Mouse (Mus musculus): Measurements from ENCODE around the gene Kmt5c.

Kmt5c gene

DNA sequence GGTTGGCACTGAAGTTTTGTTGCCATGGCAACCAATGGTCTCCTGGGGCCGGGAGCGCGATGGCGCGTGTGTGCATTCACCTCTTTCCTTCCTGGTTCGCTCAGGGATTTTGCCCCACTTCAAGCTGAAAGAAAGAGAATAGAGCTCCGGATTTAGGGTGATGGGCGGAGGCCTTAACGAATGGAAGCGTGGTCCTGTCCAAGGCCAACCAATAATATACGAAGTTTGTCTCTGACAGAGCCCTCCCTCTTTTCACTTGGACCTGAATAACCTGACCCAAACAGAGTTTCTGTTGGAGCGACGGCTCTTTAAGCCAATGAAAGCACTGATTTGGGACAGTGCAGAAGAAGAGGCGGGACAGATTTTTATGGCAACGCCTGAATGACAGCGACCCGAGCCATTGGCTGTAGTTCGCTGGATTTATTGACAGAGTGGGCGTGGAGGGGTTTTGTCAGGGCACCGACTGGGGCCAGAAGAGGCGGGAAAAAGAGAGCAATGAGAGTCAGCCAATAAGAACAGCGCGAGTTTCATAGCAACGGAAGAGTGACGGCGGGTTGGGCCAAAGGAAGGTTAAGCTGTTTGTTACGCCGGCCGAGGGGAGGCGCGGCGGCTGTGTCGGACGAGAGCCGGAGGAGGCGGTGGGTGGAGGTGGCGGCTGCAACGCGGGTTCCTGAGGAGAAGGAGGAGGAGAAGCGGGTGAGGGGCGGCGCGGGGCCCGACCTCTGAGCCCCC lies at the start of gene Kmt5c:
Gene Kmt5c (plus strand): TSS at position 572 of the 732 bp plus-strand sequence.
- peak; percentile 94 for DNase-seq (ENCODE audit: low read depth in 2 of 2, low spot score in 2 of 2)

GRCm38 (mm10) chr7:4690387-4690786 lies 49.5 kb upstream of the Kmt5c start, which contains the start of gene Brsk1:
Gene Brsk1 (plus strand): TSS chr7:4690604.
- DNase-seq (ENCODE audit: low read depth in 2 of 2, low spot score in 2 of 2): no peak

- DNase-seq (ENCODE audit: low read depth in 2 of 2, low spot score in 2 of 2): no peak
Observed at GRCm38 (mm10) chr7:4690951-4691653, 48.8 kb upstream of the Kmt5c start.

- DNase-seq (ENCODE audit: low read depth in 2 of 2, low spot score in 2 of 2): no peak
Observed at GRCm38 (mm10) chr7:4693004-4693403, 46.9 kb upstream of the Kmt5c start.

DNA sequence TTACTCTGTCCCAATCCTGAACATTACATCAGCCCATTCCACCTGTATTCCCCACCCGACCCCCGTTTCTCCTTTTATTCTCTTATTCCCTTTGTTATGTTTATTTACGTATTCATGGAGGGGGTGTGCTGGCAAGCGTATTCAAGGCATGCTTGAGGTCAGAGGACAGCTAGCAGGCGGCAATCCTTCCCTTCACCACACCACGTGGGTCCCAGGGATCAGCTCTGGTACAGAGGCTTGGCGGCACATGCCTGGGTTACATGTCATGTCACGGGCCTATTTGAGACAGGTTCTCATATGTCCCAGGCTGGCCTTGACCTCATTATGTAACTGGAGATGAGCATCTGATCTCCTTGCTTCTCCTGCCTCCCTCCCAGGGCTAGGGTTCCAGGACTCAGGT lies 37.6 kb upstream of the Kmt5c start:
- DNase-seq (ENCODE audit: low read depth in 2 of 2, low spot score in 2 of 2): no peak

DNA sequence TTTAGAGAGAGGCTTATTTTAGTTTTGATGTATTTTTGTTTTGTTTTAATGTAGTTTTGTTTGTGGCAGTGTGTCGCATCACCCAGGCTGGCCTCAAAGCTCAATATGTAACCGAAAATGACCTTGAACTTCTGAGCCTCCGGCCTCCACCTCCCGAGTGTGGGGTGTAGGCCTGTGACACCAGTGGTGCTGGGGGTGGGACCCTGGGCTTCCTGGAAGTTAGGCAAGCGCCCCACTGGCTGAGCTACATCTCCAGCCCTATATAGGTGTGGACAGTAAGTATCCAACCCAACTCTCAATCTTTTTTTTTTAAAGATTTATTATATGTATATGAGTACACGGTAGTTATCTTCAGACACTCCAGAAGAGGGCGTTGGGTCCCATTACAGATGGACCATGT lies 36.7 kb upstream of the Kmt5c start:
- no peak for DNase-seq (ENCODE audit: low read depth in 2 of 2, low spot score in 2 of 2)

- DNase-seq (ENCODE audit: low read depth in 2 of 2, low spot score in 2 of 2): no peak
Observed at GRCm38 (mm10) chr7:4705098-4705497, 34.8 kb upstream of the Kmt5c start.

GRCm38 (mm10) chr7:4712594-4712993 lies 27.3 kb upstream of the Kmt5c start:
- DNase-seq (ENCODE audit: low read depth in 2 of 2, low spot score in 2 of 2): no peak

- no peak for DNase-seq (ENCODE audit: low read depth in 2 of 2, low spot score in 2 of 2)
Observed at GRCm38 (mm10) chr7:4716955-4717354, 23.0 kb upstream of the Kmt5c start.

GRCm38 (mm10) chr7:4719276-4719675 lies 20.6 kb upstream of the Kmt5c start:
- no peak for DNase-seq (ENCODE audit: low read depth in 2 of 2, low spot score in 2 of 2)

DNA sequence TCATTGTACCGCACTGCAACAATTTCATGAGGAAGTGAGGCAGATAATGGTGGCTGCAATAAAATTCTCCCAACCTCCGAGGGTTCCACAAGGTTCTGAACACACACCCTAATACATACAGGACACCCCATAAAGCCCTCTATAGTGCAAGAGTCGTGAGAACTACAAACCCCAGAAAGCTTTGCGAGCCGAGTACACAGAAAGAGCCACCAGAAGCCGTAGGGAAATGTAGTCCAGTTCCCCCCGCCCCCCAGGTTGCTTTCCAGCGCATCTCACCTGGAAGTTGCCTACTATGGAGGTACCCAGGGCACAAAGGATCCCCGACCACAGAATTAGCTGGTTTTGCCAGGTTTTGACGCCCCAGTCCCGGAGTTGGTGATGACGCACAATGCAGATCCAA lies 16.4 kb upstream of the Kmt5c start:
- peak in 1 of 2 experiments; percentile 16 for DNase-seq (ENCODE audit: low read depth in 2 of 2, low spot score in 2 of 2)

DNA sequence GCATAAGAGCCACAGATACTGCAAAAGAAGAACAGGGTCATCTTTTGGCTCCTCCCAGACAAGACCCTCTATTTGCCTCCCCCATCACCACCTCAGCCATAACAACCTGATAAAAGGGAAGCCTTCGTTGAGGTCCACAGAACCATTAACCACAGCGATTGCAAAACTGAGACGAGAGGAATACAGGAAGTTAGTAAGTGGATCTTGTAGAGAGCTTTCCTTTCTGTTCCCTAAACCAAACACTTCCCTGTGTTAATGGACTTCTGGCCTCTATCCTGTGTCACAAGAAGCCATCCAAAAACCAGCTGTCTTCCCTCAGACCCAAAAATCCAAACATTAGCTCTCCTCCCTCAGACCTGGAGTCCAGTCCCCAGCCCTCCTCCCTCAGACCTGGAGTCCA lies 15.6 kb upstream of the Kmt5c start:
- DNase-seq (ENCODE audit: low read depth in 2 of 2, low spot score in 2 of 2): no peak

DNA sequence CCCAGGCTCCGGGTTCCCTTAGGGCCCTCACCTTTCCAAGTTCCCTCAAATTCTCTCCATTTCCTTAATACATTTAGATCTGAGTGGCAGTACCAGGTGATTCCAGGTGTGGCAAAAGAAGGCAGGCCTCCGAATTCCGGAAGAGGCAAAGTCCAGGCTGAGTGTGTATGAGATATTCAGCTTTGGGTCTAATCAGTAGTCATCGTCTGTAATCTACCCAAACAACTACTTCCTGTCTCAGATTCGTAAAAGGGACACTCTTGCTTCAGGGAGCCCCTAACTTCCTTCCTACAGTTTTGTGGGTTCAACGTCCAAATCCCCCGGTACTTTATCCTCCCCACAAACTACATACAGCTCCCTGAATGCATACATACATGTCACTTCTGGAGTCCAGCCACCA lies 14.7 kb upstream of the Kmt5c start, which contains the start of gene Tmem150b:
Gene Tmem150b (minus strand): TSS at position 81 of the 400 bp plus-strand sequence.
- no peak for DNase-seq (ENCODE audit: low read depth in 2 of 2, low spot score in 2 of 2)

GRCm38 (mm10) chr7:4731090-4731489 lies 8.8 kb upstream of the Kmt5c start:
- DNase-seq (ENCODE audit: low read depth in 2 of 2, low spot score in 2 of 2): no peak

- no peak for DNase-seq (ENCODE audit: low read depth in 2 of 2, low spot score in 2 of 2)
Observed at GRCm38 (mm10) chr7:4732968-4733392, 6.9 kb upstream of the Kmt5c start.

DNA sequence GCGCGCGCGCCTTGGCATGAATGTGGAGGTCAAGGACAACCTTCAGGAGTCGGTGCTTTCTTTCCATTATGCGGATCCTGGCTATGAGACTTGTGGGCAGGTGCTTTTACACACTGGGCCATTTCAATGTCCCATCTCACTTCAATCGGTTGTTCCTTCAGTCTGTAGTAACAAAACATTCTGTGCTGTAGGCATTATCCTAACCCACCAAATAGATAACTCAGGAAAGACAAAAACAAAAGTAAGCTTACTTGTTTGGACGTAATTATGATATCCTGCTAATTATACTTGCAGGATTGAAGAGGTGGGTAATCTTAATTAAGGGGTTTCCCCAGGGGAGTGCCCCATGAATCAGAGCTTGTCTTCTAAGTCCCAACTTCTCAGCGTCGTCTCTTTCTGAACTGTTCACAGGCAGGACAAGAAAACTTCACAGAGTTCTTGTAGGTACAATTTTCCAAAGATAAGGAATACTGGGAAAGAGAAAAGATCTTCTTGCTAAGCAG lies 823 bp upstream of the Kmt5c start:
- DNase-seq (ENCODE audit: low read depth in 2 of 2, low spot score in 2 of 2): no peak

DNA sequence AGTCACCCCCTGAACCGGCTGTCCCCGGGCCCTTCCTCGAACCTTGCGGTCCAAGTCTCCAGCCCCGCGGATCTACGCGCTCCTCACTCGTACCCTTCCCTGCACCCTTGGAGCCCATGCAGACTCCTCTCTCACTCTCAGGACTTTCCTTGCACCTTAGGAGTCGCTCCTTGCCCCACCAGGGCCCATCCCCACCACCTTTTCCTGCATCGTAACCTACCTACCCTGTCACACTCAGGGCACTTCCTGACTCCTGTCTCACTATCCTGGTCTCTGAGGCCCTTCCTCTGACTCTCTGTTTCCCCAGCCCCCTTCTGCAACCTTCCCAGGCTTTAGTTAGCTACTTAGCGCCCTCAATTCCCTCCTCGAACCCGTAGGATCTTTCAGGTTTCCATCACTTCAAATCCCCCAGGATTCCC lies 403 bp downstream of the Kmt5c start:
- DNase-seq (ENCODE audit: low read depth in 2 of 2, low spot score in 2 of 2): no peak

DNA sequence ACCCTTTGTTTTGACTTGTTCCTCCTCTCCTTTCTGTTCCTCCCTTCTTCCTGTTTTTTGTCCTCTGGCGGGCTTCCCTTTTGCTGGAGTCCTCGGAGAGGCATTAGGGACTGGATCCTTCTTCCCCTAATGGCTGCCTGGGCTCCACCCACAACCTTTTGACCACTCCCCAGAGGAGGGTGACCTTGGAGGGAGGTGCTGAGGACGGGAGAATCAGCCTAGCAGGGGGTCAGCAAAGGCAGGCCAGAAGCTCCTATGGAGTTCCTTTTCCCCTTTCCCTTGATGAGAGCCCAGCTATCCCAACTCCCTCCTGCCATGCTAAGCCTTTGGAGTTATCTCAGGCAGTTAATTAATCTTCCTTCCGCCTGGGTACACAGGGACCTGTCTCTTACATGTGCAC lies 1.2 kb downstream of the Kmt5c start:
- DNase-seq (ENCODE audit: low read depth in 2 of 2, low spot score in 2 of 2): no peak

- no peak for DNase-seq (ENCODE audit: low read depth in 2 of 2, low spot score in 2 of 2)
Observed at GRCm38 (mm10) chr7:4741672-4742481, 2.0 kb downstream of the Kmt5c start.

DNA sequence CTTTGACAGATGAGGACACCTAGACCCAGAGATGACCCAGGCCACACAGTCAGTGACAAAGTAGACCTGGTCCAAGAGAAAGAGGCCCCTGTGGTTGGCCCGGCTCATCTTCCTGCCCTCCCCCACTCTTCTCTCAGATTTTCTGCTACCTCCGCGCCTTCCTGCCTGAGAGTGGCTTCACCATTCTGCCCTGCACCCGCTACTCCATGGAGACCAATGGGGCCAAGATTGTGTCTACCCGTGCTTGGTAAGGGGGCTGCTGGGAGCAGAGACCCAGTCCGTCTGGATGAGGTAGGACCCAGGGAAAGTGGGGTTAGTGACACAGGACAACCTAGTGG lies 2.5 kb downstream of the Kmt5c start:
- DNase-seq (ENCODE audit: low read depth in 2 of 2, low spot score in 2 of 2): no peak

DNA sequence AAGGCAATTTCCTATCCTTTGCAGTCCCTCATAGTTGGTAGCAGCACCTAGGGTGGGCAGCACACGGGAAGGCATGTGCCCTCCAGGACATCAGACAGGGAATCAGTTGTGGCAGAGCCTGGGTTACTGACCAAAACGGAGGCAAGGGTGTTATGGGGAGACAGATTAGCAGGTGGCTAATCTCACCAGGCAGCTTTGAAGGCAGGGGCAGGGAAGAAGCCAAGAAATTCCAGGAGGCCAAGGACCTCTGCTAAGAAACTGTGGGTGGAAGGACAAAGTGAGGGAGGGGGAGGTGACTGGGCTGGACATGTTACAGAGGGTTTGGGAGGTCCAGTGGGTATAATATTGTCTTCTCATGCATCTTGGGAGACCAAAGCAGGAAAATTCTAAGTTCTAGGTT lies 3.4 kb downstream of the Kmt5c start:
- DNase-seq (ENCODE audit: low read depth in 2 of 2, low spot score in 2 of 2): no peak

DNA sequence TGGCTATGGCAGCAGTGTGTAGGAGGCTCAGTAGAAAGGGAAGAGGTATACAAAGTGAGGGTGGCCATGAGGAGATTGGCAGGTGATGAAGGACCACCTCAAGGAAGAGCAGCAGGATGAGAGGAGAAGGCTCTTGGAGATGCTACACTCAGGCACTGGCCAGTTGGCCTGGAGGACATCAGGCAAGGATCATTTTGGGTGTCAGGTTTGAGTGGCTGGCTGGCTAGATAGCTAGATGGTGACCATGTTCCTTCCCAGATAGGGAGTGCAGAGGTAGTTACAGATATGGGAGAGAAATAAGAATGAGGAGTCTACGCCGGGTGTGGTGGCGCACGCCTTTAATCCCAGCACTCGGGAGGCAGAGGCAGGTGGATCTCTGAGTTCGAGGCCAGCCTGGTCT lies 5.0 kb downstream of the Kmt5c start:
- DNase-seq (ENCODE audit: low read depth in 2 of 2, low spot score in 2 of 2): no peak

Measured in CD8-positive naive resting alpha-beta T cell, adult 2 months (primary cell).